Mouse (Mus musculus) ES-E14 (cell line): ENCODE data around the gene Hsd17b13.

ENCODE experiments used
- CHD2 ChIP-seq: IDR thresholded peaks from 2 replicates; pipeline ENCODE4 v1.6.1; 2014; ENCODE audit warnings: mild to moderate bottlenecking, low read depth, low read length, inconsistent platforms
- ZC3H11A ChIP-seq: IDR thresholded peaks from 2 replicates; pipeline ENCODE4 v1.6.1; 2012; ENCODE audit warnings: low read depth, mild to moderate bottlenecking, inconsistent platforms, low read length, borderline replicate concordance

DNA sequence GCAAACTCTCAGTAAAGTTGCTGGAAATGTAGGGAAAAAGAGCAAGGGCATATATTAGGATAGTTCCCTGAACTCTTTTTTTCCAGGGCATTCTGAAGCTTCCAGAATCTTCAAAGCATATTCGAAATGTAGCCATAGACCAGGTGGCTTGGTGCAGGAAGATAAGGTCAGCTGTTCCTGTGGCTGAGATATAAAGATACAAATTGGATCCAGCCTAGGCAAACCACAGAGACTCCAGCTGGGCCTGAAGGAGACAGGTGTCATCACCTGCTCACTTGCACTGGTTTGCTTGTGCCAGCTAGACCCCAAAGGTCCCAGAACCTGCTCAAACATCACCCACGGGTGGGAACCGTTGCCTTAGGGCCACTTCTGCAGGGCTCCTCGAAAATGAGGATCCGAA is 65.7 kb downstream of the Hsd17b13 start:
- TF ChIP-seq ZC3H11A (no peak), CHD2 (no peak)
